Mouse (Mus musculus): ENCODE results near the gene Hmcn1.

GRCm38 (mm10) chr1:150829851-150830250 is 163.4 kb downstream of the Hmcn1 start:
- TF ChIP-seq GATA1 (IDR thresholded peaks at IDR 0.05; ENCODE audit: low read length) (no peak), TAL1 (IDR thresholded peaks at IDR 0.05; ENCODE audit: low read length) (no peak)
